In the genomic region with DNA sequence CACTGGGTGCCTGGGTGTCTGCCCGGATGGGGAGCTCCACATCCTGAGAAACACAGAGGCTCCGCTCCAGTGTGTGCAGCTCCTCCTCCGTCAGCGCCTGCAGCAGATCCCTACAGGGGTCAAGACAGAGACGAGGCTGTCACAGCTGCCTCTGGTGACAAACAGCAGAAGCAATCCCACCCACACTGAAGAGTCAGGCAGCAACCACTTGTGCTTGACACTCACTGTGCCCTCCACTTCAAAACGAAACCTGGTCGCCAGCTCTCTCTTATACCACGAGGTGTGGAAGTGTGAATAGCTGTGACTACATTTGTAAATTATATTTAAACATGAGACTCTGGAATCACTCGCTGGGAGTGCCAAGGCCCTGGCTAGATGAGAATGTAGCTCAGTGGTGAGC, we compare ENCODE assay signal across 15 mouse cellular contexts. TPM values are rescaled to one million over a fixed set of nuclear protein-coding genes. Genes with fewer than 3 reads are reported as not detected.
DNase-seq lines count a peak whose midpoint lies in the region; ATAC-seq and TF ChIP-seq lines count a peak whose summit lies in the region.
"Had no signal": no experiment of that assay in that cellular context is flagged by ENCODE, and none has a peak within 500 bp of the region (broad histone marks: within the 10 kb centered on the region; RNA-seq: fewer than 3 reads in every experiment).

No protein-coding gene starts in this region.

- no peaks in the 10 kb centered on the region for H3K4me1 ChIP-seq in heart, adult 2 months (ENCODE audit: control insufficient read depth, insufficient read depth, low read length)
- H3K4me1 ChIP-seq in embryonic facial prominence, embryonic 14.5 days (ENCODE audit: control insufficient read depth, insufficient read depth, low read length), result no peaks in the 10 kb centered on the region
- H3K4me1 ChIP-seq in heart, postnatal 0 days (ENCODE audit: control insufficient read depth, insufficient read depth), result peaks cover 44% of the 10 kb centered on the region
- H3K4me1 ChIP-seq: embryonic facial prominence, embryonic 12.5 days; kidney, embryonic 15.5 days; midbrain, embryonic 15.5 days had no signal

- H3K4me2 ChIP-seq in embryonic facial prominence, embryonic 14.5 days (ENCODE audit: low read depth, low read length), result no peak overlapping the region
- H3K4me2 ChIP-seq in heart, postnatal 0 days (ENCODE audit: low read depth, low read length), result peak overlapping the region; percentile 14; the same call in 1 of the 2 replicates
- H3K4me2 ChIP-seq: embryonic facial prominence, embryonic 12.5 days; kidney, embryonic 15.5 days; midbrain, embryonic 15.5 days had no signal

- 35% methylated on average over 9 of the region's 9 CpGs for WGBS in heart, adult 2 months
- WGBS in embryonic facial prominence, embryonic 14.5 days, result 44% methylated on average over 9 of the region's 9 CpGs
- WGBS in heart, postnatal 0 days, result 17% methylated on average over 9 of the region's 9 CpGs

- 0 out of 2 replicates have a peak, but pooled peaks have one; percentile 30 for TF ChIP-seq EP300 in heart, adult 2 months (IDR thresholded peaks at IDR 0.05; ENCODE audit: insufficient read depth, low read depth, low read length)
- TF ChIP-seq EP300 in heart, postnatal 0 days (IDR thresholded peaks at IDR 0.05; ENCODE audit: low read depth), result no peak

- TF ChIP-seq CTCF in heart, adult 2 months (IDR thresholded peaks at IDR 0.05), result no peak
- TF ChIP-seq CTCF in heart, postnatal 0 days (IDR thresholded peaks at IDR 0.05; ENCODE audit: low read depth), result no peak

- no peak overlapping the region for H3K9ac ChIP-seq in heart, adult 2 months (ENCODE audit: low read depth, low read length)
- no peak overlapping the region for H3K9ac ChIP-seq in embryonic facial prominence, embryonic 14.5 days (ENCODE audit: low read depth, low read length)
- H3K9ac ChIP-seq in heart, postnatal 0 days (replicated peaks; ENCODE audit: low read depth, low read length), result no peak overlapping the region
- H3K9ac ChIP-seq: embryonic facial prominence, embryonic 12.5 days; kidney, embryonic 15.5 days; liver, embryonic 14.5 days; midbrain, embryonic 15.5 days had no signal

- H3K79me2 ChIP-seq in heart, adult 2 months (replicated peaks; ENCODE audit: control insufficient read depth, insufficient read depth, low read length), result no peaks in the 10 kb centered on the region

- H3K9me3 ChIP-seq in embryonic facial prominence, embryonic 14.5 days (ENCODE audit: control insufficient read depth, low read length), result no peaks in the 10 kb centered on the region
- no peaks in the 10 kb centered on the region for H3K9me3 ChIP-seq in heart, postnatal 0 days (replicated peaks; ENCODE audit: control insufficient read depth, low read length)
- H3K9me3 ChIP-seq: embryonic facial prominence, embryonic 12.5 days; forebrain, embryonic 10.5 days; kidney, embryonic 15.5 days; midbrain, embryonic 15.5 days had no signal

- no peak for DNase-seq in heart, adult 2 months
- DNase-seq in heart, postnatal 25 days (ENCODE audit: low spot score), result no peak
- DNase-seq in MN1 (ENCODE audit: low spot score), result peak; percentile 40
- DNase-seq in embryonic facial prominence, embryonic 14.5 days (ENCODE audit: low spot score), result peak; percentile 28
- peak; percentile 89 for DNase-seq in heart, postnatal 0 days (ENCODE audit: low spot score)
- DNase-seq: cerebellum, adult 9-10 months; right cerebral cortex, postnatal 14 days; thymus, postnatal 36 days had no signal

- no peaks in the 10 kb centered on the region for H3K36me3 ChIP-seq in heart, adult 2 months (ENCODE audit: control insufficient read depth, insufficient read depth, low read length)
- H3K36me3 ChIP-seq in embryonic facial prominence, embryonic 14.5 days (ENCODE audit: control insufficient read depth, insufficient read depth, low read length), result no peaks in the 10 kb centered on the region
- no peaks in the 10 kb centered on the region for H3K36me3 ChIP-seq in heart, postnatal 0 days (replicated peaks; ENCODE audit: control insufficient read depth, insufficient read depth, low read length)
- H3K36me3 ChIP-seq: embryonic facial prominence, embryonic 12.5 days; forebrain, embryonic 10.5 days; kidney, embryonic 15.5 days; midbrain, embryonic 15.5 days had no signal

- TF ChIP-seq POLR2A in heart, adult 2 months (IDR thresholded peaks at IDR 0.05; ENCODE audit: insufficient read depth, low read depth, low read length), result no peak

- H3K27me3 ChIP-seq in heart, adult 2 months (ENCODE audit: control insufficient read depth, insufficient read depth, low read length), result no peaks in the 10 kb centered on the region
- H3K27me3 ChIP-seq in embryonic facial prominence, embryonic 14.5 days (replicated peaks; ENCODE audit: control insufficient read depth, insufficient read depth, low read length), result no peaks in the 10 kb centered on the region
- 0 out of 2 replicates have a peak, but pooled peaks cover 2% of the 10 kb centered on the region for H3K27me3 ChIP-seq in heart, postnatal 0 days (ENCODE audit: control insufficient read depth, insufficient read depth, low read length)
- H3K27me3 ChIP-seq: embryonic facial prominence, embryonic 12.5 days; kidney, embryonic 15.5 days; midbrain, embryonic 15.5 days had no signal

- intact Hi-C loops in heart, adult 2 months (cut with DNase I), result no loop called here
- intact Hi-C loops in heart, postnatal 25 days (cut with DNase I), result no loop called here

- H3K27ac ChIP-seq in heart, adult 2 months, result no peak overlapping the region
- H3K27ac ChIP-seq in embryonic facial prominence, embryonic 14.5 days (replicated peaks; ENCODE audit: low read depth, low read length), result no peak overlapping the region
- peak overlapping the region; percentile 75 for H3K27ac ChIP-seq in heart, postnatal 0 days (ENCODE audit: low read depth)
- H3K27ac ChIP-seq: embryonic facial prominence, embryonic 12.5 days; forebrain, embryonic 10.5 days; kidney, embryonic 15.5 days; liver, embryonic 14.5 days; midbrain, embryonic 15.5 days had no signal

- H3K4me3 ChIP-seq in heart, adult 2 months, result no peak overlapping the region
- no peak overlapping the region for H3K4me3 ChIP-seq in embryonic facial prominence, embryonic 14.5 days (ENCODE audit: low read depth, low read length)
- H3K4me3 ChIP-seq in heart, postnatal 0 days (ENCODE audit: low read depth, low read length), result no peak overlapping the region; the same call in 1 of the 2 replicates
- H3K4me3 ChIP-seq: embryonic facial prominence, embryonic 12.5 days; forebrain, embryonic 10.5 days; kidney, embryonic 15.5 days; midbrain, embryonic 15.5 days had no signal

- ATAC-seq in embryonic facial prominence, embryonic 14.5 days (ENCODE audit: low read depth), result peak; percentile 44; the same call in 1 of the 2 replicates
- ATAC-seq in heart, postnatal 0 days (ENCODE audit: insufficient read depth, low read depth), result peak; percentile 93
- ATAC-seq in granulocyte monocyte progenitor cell, adult 5-6 weeks (replicated peaks; ENCODE audit: poor library complexity, severe bottlenecking), result no peak
- ATAC-seq in monocyte, adult 5-6 weeks (replicated peaks; ENCODE audit: insufficient number of reproducible peaks, low FRiP score, low TSS enrichment, poor library complexity, severe bottlenecking), result no peak
- ATAC-seq: midbrain, embryonic 15.5 days had no signal

RNA-seq across cellular contexts. Expression of a gene that starts 30.2 kb away (rescaled TPM):
- total RNA-seq in heart, adult 2 months (2021), result 10 to 100 TPM; 63.3 to 71.4 TPM
- polyA plus RNA-seq in heart, adult 2 months (2012; rRNA removed), result 78.1 and 89.8 TPM in 2 replicates
- total RNA-seq in heart, postnatal 25 days (2021), result 10 to 100 TPM; 72.6 to 89.1 TPM
- 53.5 and 53.7 TPM in 2 replicates for polyA plus RNA-seq in embryonic facial prominence, embryonic 14.5 days (2014; fragmentation: Nextera tagmentation; extraction: Ambion mirVana)
- 104 and 114 TPM in 2 replicates for total RNA-seq in heart, postnatal 0 days (2014; rRNA removed; ENCODE audit: low replicate concordance)
- 22.5 and 24.5 TPM in 2 replicates for polyA plus RNA-seq in heart, postnatal 0 days (2015; fragmentation: Nextera tagmentation; extraction: Ambion mirVana)
- total RNA-seq in granulocyte monocyte progenitor cell, adult 5-6 weeks (2014; fragmentation: Nextera tagmentation), result 36.7 and 43.4 TPM in 2 replicates
- 21.6 and 22.7 TPM in 2 replicates for total RNA-seq in granulocyte monocyte progenitor cell, adult 5-6 weeks (2017)
- total RNA-seq in monocyte, adult 5-6 weeks (2017), result 43.8 to 81.5 TPM (median 57.1 TPM) in 3 replicates

RNA-seq across cellular contexts. Expression of a gene that starts 48.4 kb away (rescaled TPM):
- total RNA-seq in heart, adult 2 months (2021), result 1 to 10 TPM; 3.2 to 4.8 TPM
- 0.92 and 1.8 TPM in 2 replicates for polyA plus RNA-seq in heart, adult 2 months (2012; rRNA removed)
- total RNA-seq in heart, postnatal 25 days (2021), result 1 to 10 TPM; 3.4 to 3.9 TPM
- 26.8 and 28.3 TPM in 2 replicates for polyA plus RNA-seq in embryonic facial prominence, embryonic 14.5 days (2014; fragmentation: Nextera tagmentation; extraction: Ambion mirVana)
- total RNA-seq in heart, postnatal 0 days (2014; rRNA removed; ENCODE audit: low replicate concordance), result 5.6 and 17.9 TPM in 2 replicates
- polyA plus RNA-seq in heart, postnatal 0 days (2015; fragmentation: Nextera tagmentation; extraction: Ambion mirVana), result 11.4 and 11.6 TPM in 2 replicates
- total RNA-seq in granulocyte monocyte progenitor cell, adult 5-6 weeks (2014; fragmentation: Nextera tagmentation), result 56.3 and 65.6 TPM in 2 replicates
- 168 and 214 TPM in 2 replicates for total RNA-seq in granulocyte monocyte progenitor cell, adult 5-6 weeks (2017)
- 107 to 199 TPM (median 133 TPM) in 3 replicates for total RNA-seq in monocyte, adult 5-6 weeks (2017)

RNA-seq across cellular contexts. Expression of a gene that starts 48.5 kb away (rescaled TPM):
- 1 to 10 TPM; 7.0 TPM for total RNA-seq in heart, adult 2 months (2021)
- polyA plus RNA-seq in heart, adult 2 months (2012; rRNA removed), result 3.4 and 4.3 TPM in 2 replicates
- 1 to 10 TPM; 3.3 to 3.4 TPM for total RNA-seq in heart, postnatal 25 days (2021)
- 0.94 and 1.9 TPM in 2 replicates for polyA plus RNA-seq in embryonic facial prominence, embryonic 14.5 days (2014; fragmentation: Nextera tagmentation; extraction: Ambion mirVana)
- 0.19 TPM in 1 of 2 replicates, not detected in the other for total RNA-seq in heart, postnatal 0 days (2014; rRNA removed; ENCODE audit: low replicate concordance)
- 0.54 and 1.3 TPM in 2 replicates for polyA plus RNA-seq in heart, postnatal 0 days (2015; fragmentation: Nextera tagmentation; extraction: Ambion mirVana)
- total RNA-seq in granulocyte monocyte progenitor cell, adult 5-6 weeks (2014; fragmentation: Nextera tagmentation), result 0.58 and 0.97 TPM in 2 replicates
- 0.69 and 2.5 TPM in 2 replicates for total RNA-seq in granulocyte monocyte progenitor cell, adult 5-6 weeks (2017)
- total RNA-seq in monocyte, adult 5-6 weeks (2017), result 2.1 TPM in 1 of 3 replicates, not detected in the others

Comparison
In these comparisons a context has a peak if more than half of its experiments do, and no peak if none do; other contexts are left out.
1. DNase-seq: peak in MN1 (single experiment), embryonic facial prominence, embryonic 14.5 days (single experiment) and heart, postnatal 0 days (single experiment); none in heart, adult 2 months (0 of 2) and heart, postnatal 25 days (single experiment).
2. ATAC-seq: peak in embryonic facial prominence, embryonic 14.5 days (single experiment) and heart, postnatal 0 days (single experiment); none in granulocyte monocyte progenitor cell, adult 5-6 weeks (single experiment) and monocyte, adult 5-6 weeks (single experiment).